Mouse (Mus musculus) MN1 (cell line): ENCODE data around the gene Ccdc130.
A peak's percentile ranks its signal among the peaks of the same experiment; 100 is the strongest.

ENCODE experiments used
- DNase-seq: peaks from one replicate; pipeline ENCODE4 v3.0.0-alpha.2; 2016; ENCODE audit warnings: low spot score

Gene Ccdc130

DNA sequence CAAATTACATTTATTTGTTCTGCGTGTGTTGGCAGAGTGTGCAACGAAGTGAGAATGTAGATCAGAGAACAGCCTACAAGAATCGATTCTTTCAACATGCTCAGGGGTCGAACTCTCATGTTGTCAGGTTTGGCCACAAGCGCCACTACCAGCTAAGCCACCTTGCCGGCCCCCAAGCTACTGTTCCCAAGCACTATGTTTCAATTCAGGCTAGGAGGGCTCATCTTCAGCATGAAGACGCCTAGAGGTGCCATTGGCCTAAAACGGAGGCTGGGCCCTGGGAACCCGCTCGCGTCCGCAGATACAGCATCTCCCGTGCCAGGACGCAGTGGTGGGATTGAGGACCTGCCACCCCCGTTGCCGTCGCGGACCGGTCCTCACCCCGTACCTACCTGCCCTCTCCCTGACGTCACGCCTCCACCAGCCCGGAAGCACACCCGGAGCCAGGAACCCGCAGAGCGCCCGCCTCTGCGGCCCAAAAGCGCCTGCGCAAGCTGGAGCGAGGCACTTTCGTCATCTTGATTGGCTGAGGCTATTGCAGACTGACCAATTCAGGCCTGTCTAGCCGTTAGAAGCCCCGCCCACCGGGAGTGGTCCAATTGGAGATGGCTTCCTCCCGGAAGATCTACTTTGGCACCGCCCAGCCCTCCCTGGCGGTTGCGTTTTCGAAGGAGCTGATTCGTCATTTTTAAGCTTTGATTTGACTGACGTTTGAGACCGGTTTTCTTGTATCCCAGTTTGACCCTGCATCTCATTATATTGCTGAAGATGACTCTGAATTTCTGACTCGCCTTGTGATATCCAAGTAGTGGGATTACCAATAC, at the start of gene Ccdc130:
Gene Ccdc130, minus strand, starts transcription at position 431 of the 824 bp plus-strand sequence.
- DNase-seq, result peak; percentile 100

DNA sequence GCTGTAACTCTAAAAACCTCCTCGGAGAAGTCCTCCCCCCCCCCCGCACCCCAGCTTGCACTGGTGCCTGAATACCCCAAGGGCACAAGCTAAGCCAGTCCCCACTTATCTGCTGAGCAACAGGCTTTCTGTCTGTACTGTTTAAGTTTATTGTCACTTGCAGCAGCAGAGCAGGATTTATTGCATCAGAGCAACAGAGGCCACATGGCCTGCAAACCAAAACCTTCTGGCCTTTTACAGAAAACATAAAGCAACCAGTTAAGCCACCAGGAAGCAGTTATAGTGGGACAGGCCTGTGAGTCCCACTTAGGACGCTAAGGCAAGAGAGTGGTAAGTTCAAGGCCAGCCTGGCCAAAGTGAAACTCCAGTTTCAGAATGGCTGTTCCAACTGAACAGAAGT, 38.2 kb upstream of the Ccdc130 start:
- DNase-seq, result peak; percentile 69

DNA sequence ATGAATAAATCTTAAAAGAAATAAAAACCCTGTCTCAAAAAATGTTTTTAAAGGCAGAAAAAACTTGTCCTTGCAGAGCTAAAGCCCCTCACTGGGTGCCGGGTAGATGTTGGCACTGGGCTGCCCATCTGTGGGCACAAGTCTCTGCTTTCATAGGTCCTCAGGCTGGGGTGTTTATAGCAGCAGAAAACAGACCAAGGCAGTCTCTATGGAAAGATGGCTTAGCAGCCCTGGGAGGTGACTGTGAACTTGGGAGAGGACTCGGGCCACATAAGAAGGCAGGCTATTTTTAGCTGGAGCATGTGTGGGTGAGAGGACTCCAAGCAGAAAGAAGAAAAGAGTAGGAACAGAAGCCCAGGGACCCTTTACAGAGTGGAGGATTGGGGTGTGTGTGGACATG, 33.8 kb upstream of the Ccdc130 start:
- no peak for DNase-seq

DNA sequence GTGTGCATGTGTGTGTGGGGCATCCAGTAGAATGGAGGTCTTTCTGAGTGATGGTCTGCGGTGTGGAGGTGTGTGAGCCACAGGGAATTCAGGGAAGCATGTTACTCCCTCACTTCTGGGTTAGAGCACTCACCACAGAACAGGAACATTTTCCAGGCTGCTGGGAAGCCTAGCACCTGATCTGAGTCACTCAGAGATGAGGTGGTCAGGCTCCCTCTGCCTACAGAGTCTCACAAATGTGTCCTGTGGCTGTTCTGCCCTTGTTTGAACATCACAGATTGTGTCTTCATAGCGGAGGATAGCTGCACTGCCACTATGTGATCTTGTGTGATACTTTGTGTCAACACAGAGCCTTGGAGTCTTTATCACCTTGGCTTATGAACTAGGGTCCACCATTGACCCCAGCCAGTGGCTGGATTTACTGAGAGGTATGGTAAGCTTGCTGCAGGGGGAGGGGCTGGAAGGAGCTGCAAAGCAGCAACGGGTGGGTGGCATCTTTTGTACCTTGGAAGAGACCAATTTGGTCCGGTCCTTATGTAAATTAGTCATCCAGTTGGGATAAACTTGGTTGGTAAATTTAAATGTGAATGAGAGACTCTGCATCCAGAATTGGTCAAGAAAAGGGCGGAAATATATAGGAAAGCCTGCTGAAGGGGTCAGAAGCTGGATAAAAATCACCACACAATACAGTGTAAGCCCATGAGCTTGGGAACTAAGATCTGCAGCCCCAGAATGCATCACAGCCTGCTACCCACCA, 27.0 kb upstream of the Ccdc130 start:
- no peak for DNase-seq

DNA sequence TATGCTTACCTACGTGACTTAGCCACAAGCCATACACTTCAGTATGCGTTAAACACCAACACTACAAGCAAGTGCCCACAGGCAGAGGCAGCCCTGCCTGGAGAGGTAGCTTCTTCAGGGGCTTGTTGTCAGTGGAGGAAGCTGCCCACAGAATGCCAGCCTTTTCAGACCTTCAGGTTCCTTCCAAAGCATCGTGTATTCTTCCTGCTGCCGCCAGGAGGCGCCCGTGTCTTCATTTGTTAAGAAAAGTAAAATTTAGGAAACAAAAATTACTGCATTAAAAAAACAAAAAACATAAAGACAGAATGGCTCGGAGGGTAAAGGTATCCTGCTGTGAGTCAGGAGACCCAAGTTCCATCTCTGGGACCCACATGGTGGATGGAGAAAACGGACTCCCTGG, 21.5 kb upstream of the Ccdc130 start:
- DNase-seq, result peak; percentile 82

- no peak for DNase-seq
These were observed 20.9 kb upstream of the Ccdc130 start for GRCm38 (mm10) chr8:84291086-84291485.

DNA sequence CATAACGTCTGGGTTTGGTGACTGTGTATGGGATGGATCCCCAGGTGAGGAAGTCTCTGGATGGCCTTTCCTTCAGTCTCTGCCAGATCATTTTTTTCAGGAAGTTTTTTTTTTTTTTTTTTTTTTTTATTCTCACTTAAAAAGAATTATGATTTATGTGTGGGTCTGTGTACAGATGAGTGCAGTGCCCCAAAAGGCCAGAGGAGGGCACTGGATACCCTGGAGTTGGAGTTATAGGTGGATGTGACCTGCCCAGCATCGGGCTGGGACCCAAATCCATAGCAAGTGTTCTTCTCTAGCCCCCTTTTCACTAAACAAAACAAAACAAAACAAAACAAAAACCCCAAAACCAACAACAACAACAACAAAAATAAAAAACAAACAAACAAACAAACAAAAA, 18.7 kb upstream of the Ccdc130 start:
- no peak for DNase-seq

GRCm38 (mm10) chr8:84285665-84286064, 15.5 kb upstream of the Ccdc130 start:
- peak; percentile 64 for DNase-seq

DNA sequence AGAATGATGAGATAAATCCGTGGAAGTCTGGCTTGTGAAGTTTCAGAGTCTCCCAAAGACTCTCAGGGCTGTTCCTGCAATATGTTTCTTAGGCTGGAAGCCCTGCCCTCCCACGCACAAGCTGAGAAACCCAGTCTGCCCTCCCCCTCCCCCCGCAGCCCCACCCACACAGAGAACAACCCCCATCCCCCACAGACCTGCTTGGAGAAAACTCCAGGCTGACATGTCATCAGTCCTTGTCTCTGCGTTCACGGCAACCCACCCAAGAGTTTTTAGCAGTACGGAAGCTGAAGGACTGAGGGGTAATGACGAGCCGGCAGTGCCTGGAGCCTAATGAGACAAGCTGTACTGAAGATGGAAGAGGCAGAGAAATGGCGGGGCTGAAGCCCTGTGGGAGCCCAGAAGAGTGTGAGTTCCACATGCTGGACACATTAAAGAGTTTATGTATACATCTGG, 14.5 kb upstream of the Ccdc130 start:
- peak; percentile 46 for DNase-seq

GRCm38 (mm10) chr8:84280777-84281176, 10.6 kb upstream of the Ccdc130 start:
- no peak for DNase-seq

- DNase-seq, result no peak
These were observed 6.3 kb upstream of the Ccdc130 start for GRCm38 (mm10) chr8:84276447-84276846.

GRCm38 (mm10) chr8:84273968-84274367, 3.8 kb upstream of the Ccdc130 start:
- no peak for DNase-seq

DNA sequence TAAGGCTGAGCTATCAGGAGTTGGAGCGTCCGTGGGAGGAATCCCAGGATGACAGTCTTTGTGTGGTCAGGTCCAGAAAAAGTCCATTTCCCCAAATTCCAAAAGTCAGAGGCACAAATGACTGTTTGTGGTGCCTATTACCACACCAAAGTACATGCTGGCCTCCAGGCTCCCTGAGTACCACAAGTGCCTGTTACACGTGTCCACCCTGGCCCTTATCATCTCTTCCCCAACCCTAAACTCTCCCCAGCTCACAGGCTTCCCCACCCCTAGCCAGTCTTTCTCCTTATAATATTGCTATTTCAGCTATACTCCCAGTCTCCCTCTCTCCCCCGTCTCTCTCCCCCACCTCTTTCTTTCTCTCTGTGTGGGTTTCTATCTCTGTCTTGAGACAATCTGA, 2.1 kb upstream of the Ccdc130 start:
- no peak for DNase-seq

GRCm38 (mm10) chr8:84261098-84261497, 9.1 kb downstream of the Ccdc130 start:
- DNase-seq, result no peak

GRCm38 (mm10) chr8:84256822-84257610, 13.2 kb downstream of the Ccdc130 start, which contains the start of gene Mri1:
Gene Mri1, minus strand, starts transcription at chr8:84257326.
- peak; percentile 95 for DNase-seq

DNA sequence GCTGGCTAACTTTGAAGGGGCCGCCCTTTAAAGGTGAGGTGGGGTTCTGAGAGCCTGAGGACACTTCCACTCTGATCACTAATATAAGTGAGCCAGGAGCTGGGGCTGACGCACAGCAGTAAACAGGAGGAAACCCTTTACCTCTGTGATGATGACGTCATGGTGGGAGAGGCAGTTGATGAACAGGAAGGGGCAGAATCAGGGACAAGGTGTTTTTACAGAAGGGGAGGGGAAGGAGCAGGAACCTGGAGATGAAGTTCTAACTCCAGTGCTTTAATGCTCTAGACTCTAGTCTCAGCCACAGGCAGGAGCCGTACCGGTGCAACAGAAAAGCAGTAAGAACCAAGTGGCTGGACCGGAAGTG, 13.7 kb downstream of the Ccdc130 start:
- peak; percentile 75 for DNase-seq

GRCm38 (mm10) chr8:84255858-84256257, 14.3 kb downstream of the Ccdc130 start:
- no peak for DNase-seq

DNA sequence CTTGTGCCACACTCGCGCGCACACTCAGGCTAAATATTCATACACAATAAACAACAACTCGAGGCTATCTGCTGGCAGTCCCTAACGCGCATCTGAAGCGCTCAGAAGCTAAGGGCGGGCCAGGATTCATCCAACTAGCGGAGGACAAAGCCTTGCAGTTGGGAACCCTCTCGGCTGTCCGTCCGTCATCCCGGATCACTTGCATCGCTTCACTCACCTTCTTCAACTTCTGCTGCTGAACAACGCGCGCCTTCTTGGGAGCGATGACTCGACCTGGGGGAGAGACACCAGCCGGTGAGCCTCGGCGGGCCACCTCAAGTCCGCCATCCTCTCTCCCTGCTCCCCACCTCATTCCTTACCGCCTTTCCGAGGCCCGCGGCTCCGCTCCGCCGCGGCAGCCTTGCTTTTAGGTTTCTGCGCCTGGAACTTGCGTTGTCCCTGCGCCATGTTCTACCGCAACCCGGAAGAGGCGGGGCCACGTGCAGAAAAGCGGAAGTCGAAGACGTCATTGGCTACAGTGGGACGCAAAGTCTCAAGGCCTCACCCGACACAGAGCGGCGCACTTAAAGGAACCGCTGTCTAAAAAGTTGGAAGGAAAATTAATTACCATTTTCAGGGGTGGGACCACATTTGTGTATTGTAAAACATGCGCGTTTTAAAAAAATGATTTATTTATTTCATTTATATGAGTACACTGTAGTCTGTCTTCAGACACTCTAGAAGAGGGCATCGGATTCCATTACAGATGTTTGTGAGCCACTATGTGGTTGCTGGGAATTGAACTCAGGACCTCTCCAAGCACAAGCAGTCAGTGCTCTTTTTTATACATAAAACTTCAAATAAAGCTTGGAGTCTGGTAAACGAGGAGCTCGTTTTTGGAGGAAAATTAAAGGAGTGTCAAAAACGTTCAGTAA, 20.7 kb downstream of the Ccdc130 start, which contains the start of gene D8Ertd738e:
Gene D8Ertd738e, minus strand, starts transcription at position 463 of the 914 bp plus-strand sequence.
- peak; percentile 94 for DNase-seq

- peak; percentile 81 for DNase-seq
These were observed 28.4 kb downstream of the Ccdc130 start for GRCm38 (mm10) chr8:84241821-84242220.

DNA sequence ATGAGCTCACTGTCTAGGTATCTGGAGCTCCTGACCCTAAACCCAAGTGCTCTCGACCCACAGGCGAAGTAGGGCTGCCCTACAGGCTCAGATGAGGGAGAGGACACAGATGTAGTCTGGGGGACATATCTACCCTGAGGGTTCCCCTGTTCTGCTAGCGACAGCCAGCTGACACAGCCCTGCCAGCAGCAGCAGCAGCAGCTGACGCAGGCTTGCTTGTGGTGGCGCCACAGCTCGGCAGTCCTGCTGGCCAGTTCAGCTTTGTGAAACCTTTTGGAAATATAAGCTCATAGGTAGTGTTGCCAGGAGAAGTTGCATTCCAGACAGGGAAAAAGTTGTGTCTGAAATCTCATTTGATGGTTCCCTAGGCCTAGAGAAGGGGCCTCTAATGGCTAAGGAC, 29.0 kb downstream of the Ccdc130 start:
- DNase-seq, result no peak
